Mouse (Mus musculus): Measurements from ENCODE around the gene Fam216a.

The Fam216a gene

GRCm38 (mm10) chr5:122391178-122391785 lies 19.1 kb upstream of the Fam216a start:
- DNase-seq (ENCODE audit: low spot score), result no peak

- no peak for DNase-seq (ENCODE audit: low spot score)
Measured at GRCm38 (mm10) chr5:122390671-122391070, 18.5 kb upstream of the Fam216a start.

DNA sequence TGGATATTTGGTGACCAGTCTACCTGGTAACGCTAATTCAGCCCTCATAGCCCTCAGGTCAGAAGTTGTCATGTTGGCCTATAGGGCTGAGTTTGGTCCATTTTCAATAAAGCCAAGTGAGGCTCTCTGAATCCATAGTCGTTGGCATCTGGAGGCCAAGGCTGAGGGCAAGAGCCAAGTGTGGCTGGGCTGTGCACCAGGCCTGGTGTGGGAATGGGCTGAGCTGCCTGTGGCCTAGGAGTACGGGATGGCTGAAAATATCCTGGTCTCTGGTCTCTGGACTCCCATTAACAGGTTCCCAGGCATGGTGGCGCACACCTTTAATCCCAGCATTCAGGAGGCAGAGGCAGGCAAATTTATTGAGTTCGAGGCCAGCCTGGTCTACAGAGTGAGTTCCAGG lies 17.8 kb upstream of the Fam216a start:
- DNase-seq (ENCODE audit: low spot score), result no peak

DNA sequence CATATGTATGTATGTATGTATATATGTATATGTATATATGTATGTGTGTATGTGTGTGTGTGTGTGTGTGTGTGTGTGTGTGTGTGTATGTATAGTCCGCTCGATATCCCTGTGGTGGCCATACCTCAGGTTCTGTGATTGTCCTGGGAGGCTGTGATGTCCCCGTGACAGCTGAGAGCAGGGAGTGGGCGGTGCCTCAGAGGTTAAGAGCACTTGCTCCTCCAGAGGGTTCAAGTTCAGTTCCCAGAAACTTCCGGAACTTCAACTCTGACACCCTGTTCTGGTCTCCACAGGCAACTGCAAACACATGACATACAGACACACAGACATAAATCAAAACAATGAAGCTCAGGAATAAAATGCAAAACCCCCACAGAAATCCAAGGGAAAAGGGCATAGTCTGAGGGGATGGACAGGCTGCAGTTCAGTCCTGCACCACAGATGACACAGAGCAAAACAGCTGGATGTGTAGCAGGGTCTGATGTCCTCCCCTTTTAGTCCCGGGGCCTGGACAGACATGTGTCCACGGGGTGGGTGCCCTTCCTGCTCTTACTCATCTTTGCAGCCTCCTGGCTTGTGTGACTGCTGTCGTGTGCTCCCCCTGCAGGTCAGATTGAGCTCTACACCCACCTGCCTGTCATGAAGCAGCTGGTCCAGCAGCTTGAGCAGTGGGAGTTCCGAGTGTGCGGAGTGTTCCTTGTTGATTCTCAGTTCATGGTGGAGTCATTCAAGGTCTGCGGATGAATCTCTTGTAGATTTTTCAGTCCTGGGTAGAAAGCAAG lies 7.4 kb upstream of the Fam216a start:
- DNase-seq (ENCODE audit: low spot score), result peak; percentile 89

DNA sequence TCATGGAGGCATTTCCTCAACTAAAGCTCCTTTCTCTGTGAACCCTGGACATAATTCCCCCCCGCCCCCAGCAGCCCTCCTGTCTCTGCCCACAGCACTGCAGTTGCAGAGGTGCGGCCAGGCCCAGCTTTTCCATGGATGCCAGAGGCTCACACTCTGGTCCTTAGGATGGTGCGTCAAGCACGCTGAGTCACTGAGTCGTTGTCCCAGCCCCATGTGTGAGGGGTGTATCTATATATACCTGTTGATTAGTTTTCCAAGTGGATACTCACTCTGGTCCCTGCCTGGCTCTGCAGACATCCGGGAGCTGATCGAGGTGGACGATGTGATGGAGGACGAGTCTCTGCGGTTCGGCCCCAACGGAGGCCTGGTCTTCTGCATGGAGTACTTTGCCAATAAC lies 6.0 kb upstream of the Fam216a start:
- DNase-seq (ENCODE audit: low spot score), result no peak

- no peak for DNase-seq (ENCODE audit: low spot score)
Measured at GRCm38 (mm10) chr5:122377101-122377833, 5.1 kb upstream of the Fam216a start.

DNA sequence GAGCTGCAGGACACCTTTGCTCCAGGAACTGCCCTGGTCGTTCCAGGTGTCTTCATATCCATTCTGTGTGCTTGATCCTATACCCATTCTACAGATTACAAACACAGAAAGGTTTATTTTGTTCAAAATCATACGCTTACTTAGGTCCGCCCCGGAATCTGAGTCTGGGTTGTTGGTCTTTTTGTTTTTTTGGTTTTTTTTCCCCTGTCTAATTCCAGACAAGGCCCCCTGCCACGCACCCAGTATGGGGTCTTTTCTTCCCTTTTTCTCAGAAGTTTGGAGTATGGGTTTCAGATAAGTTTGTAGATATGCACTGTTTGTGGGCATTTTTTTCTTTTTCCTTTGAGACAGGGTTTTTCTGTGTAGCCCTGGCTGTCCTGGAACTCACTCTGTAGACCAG lies 714 bp upstream of the Fam216a start:
- no peak for DNase-seq (ENCODE audit: low spot score)

- peak; percentile 81 for DNase-seq (ENCODE audit: low spot score)
Measured at GRCm38 (mm10) chr5:122371591-122372191, 473 bp downstream of the Fam216a start, which contains the start of gene Gpn3. Gene Gpn3, plus strand, starts transcription at chr5:122371876.

- DNase-seq (ENCODE audit: low spot score), result no peak
Measured at GRCm38 (mm10) chr5:122354492-122355067, 17.6 kb downstream of the Fam216a start.

DNA sequence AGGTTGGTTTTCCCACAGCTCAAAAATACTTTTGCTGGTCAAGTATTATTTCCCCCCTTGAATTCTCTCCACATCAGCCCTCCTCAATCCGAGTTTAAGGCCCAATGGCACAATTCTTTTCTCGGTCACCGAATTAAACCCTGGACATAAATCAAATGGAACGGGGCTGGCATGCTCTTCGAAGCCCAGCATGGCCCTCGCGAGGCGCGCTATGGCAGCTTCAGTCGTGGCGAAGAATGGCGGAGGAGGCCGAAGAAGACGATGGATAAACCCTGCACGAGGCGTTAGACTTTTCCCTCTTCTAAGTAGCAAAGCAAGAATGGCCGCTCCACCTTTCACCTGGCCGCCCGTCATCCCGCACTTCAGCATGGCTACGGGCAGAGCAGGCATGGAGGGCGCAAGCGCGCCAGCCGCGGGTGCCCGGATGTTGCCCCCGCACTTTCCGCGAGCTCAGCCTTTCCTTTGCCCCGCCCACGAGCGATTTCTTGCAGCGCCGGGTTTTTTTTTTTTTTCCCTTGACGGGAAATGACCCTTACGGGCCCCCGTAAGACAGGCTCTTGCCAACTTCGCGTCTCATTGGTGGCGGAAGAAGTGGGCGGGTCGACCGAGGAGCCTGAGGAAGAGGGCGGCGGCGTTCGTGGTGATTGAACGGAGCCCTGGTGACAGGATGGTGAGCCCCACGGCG lies 18.2 kb downstream of the Fam216a start, which contains the start of the genes Rad9b and Vps29:
Gene Rad9b (minus strand): TSS at position 427 of the 685 bp plus-strand sequence.
Gene Vps29 (plus strand): TSS at position 563 of the 685 bp plus-strand sequence.
- DNase-seq (ENCODE audit: low spot score), result peak; percentile 97

GRCm38 (mm10) chr5:122345777-122346176 lies 26.4 kb downstream of the Fam216a start:
- no peak for DNase-seq (ENCODE audit: low spot score)

GRCm38 (mm10) chr5:122344260-122344659 lies 27.9 kb downstream of the Fam216a start:
- peak; percentile 92 for DNase-seq (ENCODE audit: low spot score)

DNA sequence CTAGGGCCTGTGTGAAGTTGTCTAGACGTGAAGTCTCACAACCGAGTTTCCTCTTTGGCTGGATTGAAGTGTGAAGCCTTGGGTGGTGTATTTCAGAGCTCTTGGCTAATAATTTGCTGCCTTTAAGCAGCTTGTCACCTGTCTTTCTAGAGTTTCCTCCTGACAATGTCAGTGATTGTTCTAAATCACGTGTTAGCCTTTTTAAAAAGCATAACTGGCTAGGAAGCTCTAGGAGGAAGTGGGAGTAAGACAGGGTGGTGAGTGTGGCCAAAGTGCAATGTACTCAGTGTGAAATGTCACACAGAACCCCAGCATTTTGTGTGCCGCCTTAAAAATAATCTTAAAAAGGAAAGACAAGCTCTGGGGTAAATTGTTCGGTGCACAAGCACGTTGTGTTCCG lies 28.4 kb downstream of the Fam216a start:
- no peak for DNase-seq (ENCODE audit: low spot score)

DNA sequence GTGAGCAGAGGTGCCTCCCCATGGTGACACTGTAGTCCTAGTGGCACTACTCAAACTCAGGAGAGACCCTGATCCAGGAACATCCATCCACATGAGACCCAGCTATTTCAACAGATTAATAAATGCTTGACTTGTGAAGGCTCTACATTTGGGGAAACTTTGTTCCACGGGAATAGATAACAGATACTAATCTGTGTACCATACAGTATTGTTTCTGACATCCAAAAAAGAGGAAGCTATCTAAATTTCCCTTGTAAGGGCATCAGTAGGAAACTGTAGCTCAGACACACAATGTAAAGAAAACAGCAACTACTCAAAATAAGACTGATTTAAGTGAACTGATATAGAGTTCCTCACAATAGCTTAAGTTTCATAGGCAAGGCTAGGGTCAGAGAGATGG lies 29.3 kb downstream of the Fam216a start:
- DNase-seq (ENCODE audit: low spot score), result no peak

GRCm38 (mm10) chr5:122336554-122337294 lies 35.4 kb downstream of the Fam216a start:
- DNase-seq (ENCODE audit: low spot score), result no peak

GRCm38 (mm10) chr5:122334682-122335081 lies 37.5 kb downstream of the Fam216a start:
- no peak for DNase-seq (ENCODE audit: low spot score)

DNA sequence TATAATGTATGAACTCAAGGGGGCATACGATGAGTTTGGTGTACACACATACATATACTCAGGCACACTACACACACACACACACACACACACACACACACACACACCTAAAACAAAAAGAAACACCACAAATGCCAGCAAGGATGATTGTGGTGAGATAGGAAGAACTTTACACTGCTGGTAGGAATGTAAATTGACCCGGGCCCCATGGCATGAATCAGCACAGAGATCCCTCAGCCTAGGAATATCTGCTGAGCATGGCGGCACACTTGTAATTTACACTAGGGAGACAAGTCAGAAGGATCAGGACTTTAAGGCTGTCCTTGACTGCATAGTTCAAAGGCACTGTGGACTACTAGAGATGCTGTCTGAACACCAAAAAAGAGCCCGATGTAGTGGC lies 41.9 kb downstream of the Fam216a start:
- DNase-seq (ENCODE audit: low spot score), result no peak

- no peak for DNase-seq (ENCODE audit: low spot score)
Measured at GRCm38 (mm10) chr5:122327283-122327682, 44.9 kb downstream of the Fam216a start.

DNA sequence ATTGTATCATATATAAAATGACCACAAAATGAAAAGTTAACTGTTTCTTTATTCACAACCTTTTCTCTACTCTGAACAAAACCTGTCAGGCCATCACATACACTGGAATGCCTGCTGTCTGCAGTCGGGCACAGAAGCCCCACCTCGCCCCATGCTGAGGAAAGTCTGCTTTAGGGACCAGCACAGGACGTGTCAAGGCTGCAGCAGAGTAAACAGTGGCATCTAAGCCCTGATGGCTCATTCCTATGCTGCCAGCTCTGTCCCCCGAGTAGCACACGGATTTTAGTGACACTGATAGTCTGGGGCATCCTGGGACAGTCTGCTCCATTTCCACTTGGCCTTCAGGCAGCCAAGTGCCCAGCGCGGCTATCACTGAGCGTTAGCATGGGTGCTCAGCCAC lies 46.7 kb downstream of the Fam216a start:
- no peak for DNase-seq (ENCODE audit: low spot score)

DNA sequence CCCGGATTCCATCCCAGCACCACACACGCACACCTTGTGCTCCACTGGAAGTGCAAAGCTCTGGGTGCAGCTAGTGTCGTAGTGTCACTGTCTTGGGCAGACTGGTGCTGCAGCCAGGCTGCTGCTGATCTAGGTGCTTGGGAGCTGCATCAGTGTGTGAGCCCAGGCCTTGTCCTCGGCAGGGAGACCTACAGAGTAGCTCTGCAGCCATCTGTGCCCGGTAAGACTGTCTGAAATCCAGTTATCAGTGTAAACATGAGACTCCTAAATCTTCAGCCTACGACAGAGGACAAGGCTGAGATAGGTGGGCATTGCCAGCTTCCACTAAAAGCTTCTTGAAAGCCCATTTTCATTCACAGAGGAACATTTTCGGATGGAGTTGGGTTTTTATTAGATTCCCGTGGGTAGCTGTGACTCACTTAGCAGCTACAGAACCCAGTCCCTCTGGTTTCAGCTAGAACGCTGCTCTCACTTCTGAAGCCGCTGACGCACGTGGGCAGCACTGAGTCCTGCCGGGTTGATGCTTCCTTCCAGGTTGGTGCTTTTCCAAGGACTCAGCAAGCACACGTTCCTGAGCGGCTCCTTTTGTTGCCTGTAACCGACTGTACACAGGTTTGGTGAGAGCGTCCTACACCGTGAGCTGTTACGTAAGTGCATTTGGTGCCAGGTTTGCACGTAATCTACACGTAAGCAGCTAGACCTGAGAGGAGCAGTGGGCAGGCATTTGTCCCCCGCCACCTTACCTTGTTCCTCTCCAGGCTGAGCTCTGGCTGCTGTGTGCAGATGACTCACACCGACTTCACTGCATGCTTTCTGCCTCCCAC lies 47.3 kb downstream of the Fam216a start:
- DNase-seq (ENCODE audit: low spot score), result no peak

All from embryo, embryonic 10 days (tissue).